Mouse (Mus musculus): ENCODE measurements around the gene Pop7. TPM values are rescaled to one million over a fixed set of nuclear protein-coding genes. Genes with fewer than 3 reads are reported as not detected.

Gene Pop7
- polyA plus RNA-seq, 3 experiments from 2014 or later, result 51.1 to 61.5 (median 59.1) TPM

- no peak for ATAC-seq
These were observed 10.8 kb downstream of the Pop7 start for GRCm38 (mm10) chr5:137491559-137491958.

GRCm38 (mm10) chr5:137487616-137488015 lies 14.7 kb downstream of the Pop7 start:
- no peak for ATAC-seq

GRCm38 (mm10) chr5:137485851-137486155 lies 16.5 kb downstream of the Pop7 start:
- no peak for ATAC-seq

GRCm38 (mm10) chr5:137485071-137485850 lies 17.1 kb downstream of the Pop7 start:
- no peak for ATAC-seq

GRCm38 (mm10) chr5:137481897-137482296 lies 20.4 kb downstream of the Pop7 start:
- no peak for ATAC-seq

GRCm38 (mm10) chr5:137481138-137481537 lies 21.2 kb downstream of the Pop7 start:
- no peak for ATAC-seq

- ATAC-seq, result no peak
These were observed 25.4 kb downstream of the Pop7 start, which contains the start of gene Zan for GRCm38 (mm10) chr5:137476964-137477363. Zan (minus strand) TSS chr5:137477064.

GRCm38 (mm10) chr5:137474351-137474750 lies 28.0 kb downstream of the Pop7 start:
- ATAC-seq, result no peak

GRCm38 (mm10) chr5:137472252-137472904 lies 29.9 kb downstream of the Pop7 start:
- no peak for ATAC-seq

- no peak for ATAC-seq
These were observed 35.4 kb downstream of the Pop7 start for GRCm38 (mm10) chr5:137466946-137467345.

GRCm38 (mm10) chr5:137465049-137465448 lies 37.3 kb downstream of the Pop7 start:
- ATAC-seq, result no peak

GRCm38 (mm10) chr5:137455866-137456591 lies 46.3 kb downstream of the Pop7 start:
- ATAC-seq, result no peak

GRCm38 (mm10) chr5:137455206-137455605 lies 47.1 kb downstream of the Pop7 start:
- no peak for ATAC-seq

Other genes starting within 250 kb of the Pop7 start
- gene Ache, start 215.0 kb downstream of the Pop7 start, polyA plus RNA-seq (2017; shearing (Covaris generic)), result not detected
- gene Ufsp1, start 207.9 kb downstream of the Pop7 start, polyA plus RNA-seq (2017; shearing (Covaris generic)), result 1 to 10 TPM in 2 of 3 experiments, under 1 TPM in 1; 0.32 to 2.0 (median 1.5) TPM
- gene Srrt, start 194.8 kb downstream of the Pop7 start, polyA plus RNA-seq (2017; shearing (Covaris generic)), result 10 to 100 TPM; 58.1 to 76.1 (median 61.2) TPM
- gene Trip6, start 188.1 kb downstream of the Pop7 start, polyA plus RNA-seq (2017; shearing (Covaris generic)), result 1 to 10 TPM; 1.4 to 1.7 (median 1.6) TPM
- gene Slc12a9, start 168.9 kb downstream of the Pop7 start, polyA plus RNA-seq (2017; shearing (Covaris generic)), result 10 to 100 TPM in 2 of 3 experiments, 1 to 10 TPM in 1; 6.0 to 15.2 (median 11.0) TPM
- gene Ephb4, start 152.4 kb downstream of the Pop7 start, polyA plus RNA-seq (2017; shearing (Covaris generic)), result not detected
- under 1 TPM; 0.19 to 0.55 (median 0.24) TPM for gene Zan, start 25.5 kb downstream of the Pop7 start, polyA plus RNA-seq (2017; shearing (Covaris generic))
- 10 to 100 TPM; 14.0 to 33.6 (median 31.4) TPM for gene Gigyf1, start 16.0 kb upstream of the Pop7 start, polyA plus RNA-seq (2017; shearing (Covaris generic))
- gene Epo, start 30.7 kb upstream of the Pop7 start, polyA plus RNA-seq (2017; shearing (Covaris generic)), result not detected
- gene Gnb2, start 31.0 kb upstream of the Pop7 start, polyA plus RNA-seq (2017; shearing (Covaris generic)), result 10 to 100 TPM; 63.1 to 85.4 (median 72.9) TPM
- not detected for gene Actl6b, start 51.0 kb upstream of the Pop7 start, polyA plus RNA-seq (2017; shearing (Covaris generic))
- gene Tfr2, start 67.3 kb upstream of the Pop7 start, polyA plus RNA-seq (2017; shearing (Covaris generic)), result 1 to 10 TPM in 2 of 3 experiments, not detected in 1; 1.3 to 1.9 TPM
- 10 to 100 TPM; 24.5 to 34.8 (median 31.0) TPM for gene Mospd3, start 98.5 kb upstream of the Pop7 start, polyA plus RNA-seq (2017; shearing (Covaris generic))
- gene Pcolce, start 111.3 kb upstream of the Pop7 start, polyA plus RNA-seq (2017; shearing (Covaris generic)), result under 1 TPM in 2 of 3 experiments, not detected in 1; 0.40 to 0.80 TPM
- under 1 TPM in 2 of 3 experiments, not detected in 1; 0.33 to 0.67 TPM for gene Fbxo24, start 126.5 kb upstream of the Pop7 start, polyA plus RNA-seq (2017; shearing (Covaris generic))
- 10 to 100 TPM; 57.9 to 66.2 (median 65.6) TPM for gene Lrch4, start 126.6 kb upstream of the Pop7 start, polyA plus RNA-seq (2017; shearing (Covaris generic))
- gene Gm20605, start 126.7 kb upstream of the Pop7 start, polyA plus RNA-seq (2017; shearing (Covaris generic)), result 10 to 100 TPM in 2 of 3 experiments, 1 to 10 TPM in 1; 8.6 to 14.1 (median 13.3) TPM
- gene Sap25, start 138.8 kb upstream of the Pop7 start, polyA plus RNA-seq (2017; shearing (Covaris generic)), result 10 to 100 TPM; 18.2 to 49.8 (median 44.0) TPM
- gene Irs3, start 143.2 kb upstream of the Pop7 start, polyA plus RNA-seq (2017; shearing (Covaris generic)), result not detected
- 10 to 100 TPM; 16.1 to 21.7 (median 16.4) TPM for gene Agfg2, start 182.2 kb upstream of the Pop7 start, polyA plus RNA-seq (2017; shearing (Covaris generic))
- gene Nyap1, start 239.1 kb upstream of the Pop7 start, polyA plus RNA-seq (2017; shearing (Covaris generic)), result under 1 TPM in 2 of 3 experiments, not detected in 1; 0.12 to 0.20 TPM
- gene Tsc22d4, start 243.2 kb upstream of the Pop7 start, polyA plus RNA-seq (2017; shearing (Covaris generic)), result 10 to 100 TPM; 43.3 to 83.4 (median 64.7) TPM